Mouse (Mus musculus) left cerebral cortex, adult 8-10 months (tissue): ENCODE results near the gene Igf1r. TPM values are rescaled to one million over a fixed set of nuclear protein-coding genes. Genes with fewer than 3 reads are reported as not detected.

Source experiments
- DNase-seq, 2 experiments: peaks; one replicate each; pipeline ENCODE4 v3.0.0; 2022; ENCODE audit warnings: low spot score in 2 of 2
- total RNA-seq, 4 experiments: library from RNA; stranded (reverse); gene quantifications; 2 replicates each; pipeline ENCODE4 v1.2.4; 2022

Gene Igf1r
- total RNA-seq, 4 experiments from 2014 or later = 43.3 to 49.3 (median 44.0) TPM

DNA sequence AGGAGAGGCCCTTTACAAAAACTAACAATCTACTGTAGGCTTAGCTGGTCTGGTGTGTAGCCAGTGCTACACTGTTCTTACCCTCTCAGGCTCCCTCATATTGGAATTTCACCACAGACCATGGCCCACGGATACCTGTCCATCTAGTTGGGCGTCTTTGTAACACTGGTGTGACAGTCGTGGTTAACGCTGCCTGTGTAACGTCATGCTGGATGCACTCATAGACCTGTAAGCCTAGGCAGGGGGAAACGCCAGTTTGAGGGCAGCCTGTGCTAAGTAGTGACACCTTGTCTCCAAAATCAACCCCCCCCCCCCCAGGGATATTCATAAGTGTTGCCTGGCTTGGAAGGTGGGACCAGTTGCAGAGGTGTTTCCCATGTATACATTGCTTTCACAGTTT, 4.7 kb downstream of the Igf1r start:
- DNase-seq = no peak

DNA sequence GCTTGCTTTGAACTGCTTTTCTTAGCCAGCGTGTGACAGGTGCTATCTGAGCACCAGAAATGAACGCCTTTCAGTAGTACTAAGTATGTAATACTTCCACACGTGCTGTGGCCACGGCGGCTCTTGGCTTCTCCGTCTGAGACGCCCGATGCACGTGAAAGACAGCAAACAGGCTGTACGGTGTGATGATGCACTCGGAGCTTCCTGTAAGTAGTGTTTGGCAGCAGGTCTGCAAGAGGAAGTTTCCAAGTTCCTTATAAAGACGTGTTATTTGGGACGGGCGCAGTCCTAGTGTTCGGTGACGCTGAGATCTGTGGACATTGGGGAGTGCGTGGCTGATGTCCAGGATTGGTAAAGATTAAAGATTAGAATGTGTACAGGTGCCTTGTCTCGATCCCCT, 5.4 kb downstream of the Igf1r start:
- DNase-seq = no peak

DNA sequence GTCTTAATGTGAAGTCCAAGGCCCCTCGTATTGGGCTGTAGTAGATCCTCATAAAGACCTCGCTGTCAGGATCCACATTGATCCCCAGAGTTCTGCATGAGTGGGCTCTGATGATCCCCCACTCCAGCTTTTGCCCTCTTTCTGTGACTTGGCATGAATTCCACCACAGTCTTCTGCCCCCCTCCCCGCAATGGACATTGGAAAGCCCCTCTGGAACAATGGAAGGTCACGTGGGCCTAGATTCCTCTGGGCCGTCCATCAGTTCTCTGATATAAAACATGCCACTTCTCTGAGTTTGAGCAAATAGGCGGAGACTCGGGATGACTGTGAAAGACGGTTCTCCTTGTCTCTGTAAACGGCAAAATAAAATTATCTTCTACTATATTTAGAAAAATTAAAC, 8.1 kb downstream of the Igf1r start:
- DNase-seq = no peak

- DNase-seq = peak; percentile 29 to 66
These were observed 9.1 kb downstream of the Igf1r start for GRCm38 (mm10) chr7:67961567-67962267.

DNA sequence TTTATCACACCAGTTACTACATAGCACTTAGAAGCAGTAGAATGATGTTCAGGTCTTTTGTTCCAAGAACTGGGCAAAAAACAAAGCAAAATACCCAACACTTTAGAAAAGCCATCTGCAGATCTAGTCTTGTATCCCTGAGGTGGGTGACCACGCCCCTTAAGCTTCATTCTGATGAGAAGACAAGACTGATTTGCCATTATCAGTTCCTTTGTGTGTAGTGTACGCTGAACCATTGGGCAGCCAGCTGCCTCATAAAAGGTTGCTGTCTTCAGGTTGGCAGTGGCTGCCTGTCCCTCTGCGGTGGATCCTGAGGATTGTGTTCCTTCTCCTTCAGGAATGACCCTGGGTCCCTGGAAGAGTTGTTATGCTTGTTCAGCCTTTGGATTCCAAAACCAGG, 11.1 kb downstream of the Igf1r start:
- no peak for DNase-seq

GRCm38 (mm10) chr7:67968394-67968793, 15.8 kb downstream of the Igf1r start:
- no peak for DNase-seq

- DNase-seq = no peak
These were observed 16.4 kb downstream of the Igf1r start for GRCm38 (mm10) chr7:67969076-67969475.

DNA sequence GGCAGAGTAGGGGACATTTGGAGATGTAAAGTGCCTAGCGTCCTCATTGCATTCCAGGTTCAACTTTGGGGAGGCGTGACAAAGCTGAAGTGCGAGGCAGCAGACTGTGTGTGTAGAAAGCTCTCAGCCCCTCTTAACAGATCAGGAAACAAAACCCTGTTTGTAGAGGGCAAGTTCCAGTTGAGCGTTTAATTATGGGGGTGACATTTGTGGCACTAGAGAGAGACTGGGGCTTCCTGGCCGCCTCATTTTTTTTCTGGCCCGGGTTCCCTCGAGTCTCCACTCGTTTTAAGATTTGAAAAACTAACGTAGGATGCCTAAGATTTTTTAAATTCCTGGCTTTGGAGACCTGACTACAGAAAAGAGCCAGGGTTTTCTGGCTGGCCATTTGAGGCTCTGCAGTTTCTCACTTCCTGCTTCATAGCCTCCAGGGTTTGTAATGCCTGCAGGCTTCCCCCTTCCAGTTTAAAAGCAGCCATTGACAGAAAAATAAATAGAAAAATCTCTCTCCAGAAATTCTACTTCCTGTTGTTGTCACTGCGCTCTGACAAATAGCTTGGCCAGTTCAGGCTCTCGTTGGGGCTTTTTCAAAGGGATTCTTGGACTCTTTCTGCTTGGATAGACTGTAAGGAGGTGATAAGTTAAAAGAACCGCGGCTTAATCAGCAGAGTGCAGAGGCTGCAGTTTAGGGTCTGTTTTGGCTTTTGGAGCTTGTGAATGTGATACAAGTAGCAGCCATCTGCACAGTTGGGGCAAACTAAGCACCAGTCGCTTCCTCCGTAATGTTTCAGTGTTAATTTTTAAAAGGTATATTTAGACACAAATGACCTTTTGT, 20.8 kb downstream of the Igf1r start:
- DNase-seq = no peak

- DNase-seq = no peak
These were observed 29.3 kb downstream of the Igf1r start for GRCm38 (mm10) chr7:67981956-67982355.

DNA sequence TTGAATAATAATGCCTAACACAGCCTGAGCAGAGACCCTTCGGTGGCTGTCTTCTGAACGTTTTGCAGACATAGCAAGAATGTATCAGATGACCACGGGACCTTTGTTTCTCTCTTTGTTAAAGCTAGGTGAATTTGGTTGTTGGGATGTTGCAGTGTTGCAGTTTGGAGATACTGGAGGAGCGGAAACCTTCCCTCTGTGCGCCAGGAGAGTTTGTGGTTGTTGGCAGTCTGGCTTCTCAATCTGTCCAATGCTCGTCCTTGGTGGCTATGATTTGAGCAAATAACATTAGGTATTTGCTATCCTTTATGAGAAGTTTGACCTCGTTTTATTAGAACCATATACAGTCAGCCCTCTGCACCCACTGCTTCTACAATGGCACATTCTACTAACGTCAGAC, 30.2 kb downstream of the Igf1r start:
- no peak for DNase-seq

GRCm38 (mm10) chr7:67983451-67983850, 30.8 kb downstream of the Igf1r start:
- no peak for DNase-seq

DNA sequence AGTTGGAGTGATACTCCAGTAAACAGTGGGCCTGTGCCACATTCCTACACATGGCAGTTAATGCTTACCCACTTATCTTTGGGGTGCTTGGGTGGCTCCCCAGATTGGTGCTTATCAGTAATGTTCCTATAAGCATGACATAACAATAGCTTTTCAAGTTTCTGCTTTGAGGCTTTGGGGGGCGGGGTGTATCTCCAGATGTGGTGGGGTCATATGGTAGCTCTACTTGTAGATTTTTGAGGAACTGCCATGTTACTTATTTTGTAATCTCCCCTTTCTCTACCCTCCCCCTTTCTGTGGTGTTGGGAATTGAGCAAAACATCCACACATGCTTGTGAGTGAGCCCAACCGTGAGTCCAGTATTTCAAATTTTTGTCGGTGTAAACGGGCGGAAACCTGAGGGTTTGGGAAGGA, 32.4 kb downstream of the Igf1r start:
- DNase-seq = no peak

DNA sequence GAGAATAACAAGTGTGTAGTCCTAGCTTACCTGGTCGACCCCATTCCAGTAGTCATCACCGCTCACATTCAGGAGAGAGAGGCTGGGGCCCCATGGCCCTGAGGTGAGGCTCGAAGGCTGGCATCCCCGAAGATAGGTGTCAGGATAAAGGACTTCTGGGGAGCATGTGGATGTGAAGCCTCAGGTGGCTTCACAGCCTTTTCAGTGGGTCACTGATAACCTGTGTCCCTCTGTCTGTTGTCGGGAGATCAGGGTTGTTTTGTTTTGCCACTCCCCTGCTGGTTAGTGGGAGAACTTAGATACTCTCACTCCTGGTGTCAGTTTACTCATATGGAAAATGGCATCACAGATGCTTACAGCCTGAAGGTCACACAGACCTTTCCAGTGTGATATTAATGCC, 32.9 kb downstream of the Igf1r start:
- no peak for DNase-seq

GRCm38 (mm10) chr7:67986277-67986676, 33.6 kb downstream of the Igf1r start:
- DNase-seq = no peak

DNA sequence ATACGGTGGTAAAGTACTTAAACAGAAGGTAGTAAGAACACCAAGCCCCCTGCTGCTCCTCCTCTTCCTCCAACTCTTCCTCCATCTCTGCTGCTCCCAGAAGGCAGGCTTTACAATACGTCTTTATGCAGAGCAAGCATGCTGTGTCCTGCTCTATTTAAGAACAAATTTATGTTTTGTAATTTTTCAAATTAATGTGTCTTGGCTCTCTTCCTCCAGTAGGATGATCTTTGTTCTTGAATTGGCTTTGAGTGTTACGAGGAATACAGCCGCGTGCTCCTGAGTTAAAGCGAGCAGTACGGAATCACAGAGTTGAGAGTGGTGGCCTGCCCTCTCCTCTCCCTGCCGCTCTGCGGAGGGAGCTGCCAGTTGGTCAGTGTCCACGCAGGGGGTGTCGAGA, 34.2 kb downstream of the Igf1r start:
- no peak for DNase-seq

GRCm38 (mm10) chr7:67989376-67989775, 36.7 kb downstream of the Igf1r start:
- DNase-seq = no peak

DNA sequence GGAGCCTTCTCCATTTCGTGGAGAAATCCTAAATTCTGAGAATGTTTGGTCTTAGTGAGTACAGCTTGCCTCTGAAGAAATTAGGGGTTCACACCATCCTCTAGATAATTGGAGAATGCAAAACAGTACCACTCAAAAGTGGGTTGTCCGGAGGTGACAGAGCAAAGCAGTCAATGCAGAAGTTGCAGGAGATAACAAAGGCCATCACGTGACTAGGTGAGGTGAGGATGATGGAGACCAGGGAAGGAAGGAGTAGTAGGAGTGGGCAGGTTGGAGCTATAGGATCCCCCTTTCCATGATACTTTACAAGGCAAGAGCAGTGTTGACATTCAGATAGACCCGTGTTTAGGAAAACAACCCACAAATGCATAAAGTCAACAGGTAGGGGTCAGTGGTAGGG, 41.0 kb downstream of the Igf1r start:
- no peak for DNase-seq

- DNase-seq = no peak
These were observed 41.8 kb downstream of the Igf1r start for GRCm38 (mm10) chr7:67994346-67994858.

GRCm38 (mm10) chr7:67995276-67995675, 42.6 kb downstream of the Igf1r start:
- no peak for DNase-seq

DNA sequence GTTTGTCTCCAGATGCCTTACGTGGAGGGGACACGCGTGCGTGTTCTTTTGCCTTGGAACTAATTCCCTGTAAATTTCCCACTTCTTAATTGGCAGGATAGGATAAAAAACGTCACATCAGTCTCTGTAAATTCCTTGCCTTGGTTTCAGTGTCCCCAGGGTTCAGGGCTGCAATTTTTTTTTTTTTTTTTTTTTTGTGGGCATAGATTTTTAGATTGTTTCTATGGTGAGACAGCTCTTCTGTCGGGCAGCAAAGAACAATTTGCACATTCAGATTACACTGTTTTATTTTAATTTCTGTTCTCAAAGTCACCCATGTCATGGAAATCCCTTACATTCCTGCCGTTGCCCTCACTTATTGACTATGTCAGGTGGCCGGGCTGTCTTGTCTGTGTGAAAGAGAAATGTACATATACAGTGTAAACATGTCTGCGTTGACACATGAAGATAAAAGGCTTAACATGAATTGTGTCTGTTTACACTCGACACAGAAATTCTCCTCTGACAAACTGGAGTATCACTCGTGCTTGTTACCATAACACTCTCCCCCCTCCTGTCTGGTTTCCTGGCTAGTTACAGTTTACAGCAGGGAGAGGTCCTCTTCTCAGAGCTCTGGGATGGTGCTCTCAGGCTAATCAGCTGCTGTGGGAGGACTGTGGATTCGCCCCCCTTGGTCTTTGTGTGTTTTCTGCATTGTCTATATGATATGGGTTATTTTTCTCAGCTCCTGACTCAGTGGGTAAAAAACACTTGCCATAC, 43.8 kb downstream of the Igf1r start:
- no peak for DNase-seq

- DNase-seq = no peak
These were observed 48.6 kb downstream of the Igf1r start for GRCm38 (mm10) chr7:68001269-68001668.

DNA sequence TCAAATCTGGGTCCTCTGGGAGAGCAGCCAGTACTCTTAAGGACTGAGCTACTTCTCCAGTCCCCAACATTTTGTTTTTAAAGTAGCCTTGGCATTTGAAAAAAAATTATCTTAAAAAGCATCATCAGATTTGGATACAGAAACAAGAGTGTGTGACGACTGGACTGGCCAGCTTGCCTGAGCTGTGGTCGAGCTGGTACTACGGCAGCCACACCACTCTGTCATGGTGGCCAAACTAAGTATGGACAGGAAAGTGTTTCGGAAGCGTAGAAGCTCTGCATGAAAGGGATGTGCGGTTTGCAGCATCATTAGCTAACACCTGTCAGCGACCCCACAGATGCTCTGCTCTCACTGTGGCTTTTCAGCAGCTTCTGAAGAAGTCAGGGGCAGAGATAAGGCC, 53.4 kb downstream of the Igf1r start:
- no peak for DNase-seq
